Mouse (Mus musculus): Measurements from ENCODE around the gene Samsn1.

GRCm38 (mm10) chr16:75926511-75926910 is 95.6 kb downstream of the Samsn1 start:
- no peak for TF ChIP-seq POLR2A (IDR thresholded peaks at IDR 0.05; ENCODE audit: low read depth, low read length)
- no peak for TF ChIP-seq CTCF (IDR thresholded peaks at IDR 0.05; ENCODE audit: borderline replicate concordance, insufficient read depth, low read length)
